In genomic region chr2:152020255-152020654, GRCm38 (mm10) we compare ENCODE assay signal across 7 mouse cellular contexts. TPM values are rescaled to one million over a fixed set of nuclear protein-coding genes. Genes with fewer than 3 reads are reported as not detected.
A peak's percentile ranks its signal among the peaks of the same experiment; 100 is the strongest.
DNase-seq lines count a peak whose midpoint lies in the region; ATAC-seq and TF ChIP-seq lines count a peak whose summit lies in the region.

No protein-coding gene starts in this region.

- no peaks in the 10 kb centered on the region for H3K4me1 ChIP-seq in spleen, adult 2 months (ENCODE audit: control insufficient read depth, insufficient read depth, insufficient read length)
- H3K4me1 ChIP-seq in hindbrain, embryonic 16.5 days (ENCODE audit: control insufficient read depth, insufficient read depth, low read depth, low read length) = no peaks in the 10 kb centered on the region
- no peaks in the 10 kb centered on the region for H3K4me1 ChIP-seq in lung, embryonic 16.5 days (replicated peaks; ENCODE audit: control insufficient read depth, insufficient read depth, low read length)
- 0 out of 2 replicates have a peak, but pooled peaks cover 2% of the 10 kb centered on the region for H3K4me1 ChIP-seq in olfactory bulb, adult 2 months (ENCODE audit: control insufficient read depth, insufficient read depth, low read length)

- no peak overlapping the region for H3K9ac ChIP-seq in hindbrain, embryonic 16.5 days (ENCODE audit: low read depth, low read length)
- H3K9ac ChIP-seq in lung, embryonic 16.5 days (ENCODE audit: low read length) = no peak overlapping the region

- no peak overlapping the region for H3K4me3 ChIP-seq in spleen, adult 2 months (ENCODE audit: extremely low read depth, insufficient read depth, insufficient read length)
- no peak overlapping the region for H3K4me3 ChIP-seq in hindbrain, embryonic 16.5 days (ENCODE audit: low read length)
- no peak overlapping the region for H3K4me3 ChIP-seq in lung, embryonic 16.5 days (ENCODE audit: low read length)
- no peak overlapping the region for H3K4me3 ChIP-seq in olfactory bulb, adult 2 months (ENCODE audit: insufficient read depth, low read depth, low read length)

- TF ChIP-seq POLR2A in spleen, adult 2 months (IDR thresholded peaks at IDR 0.05; ENCODE audit: low read depth, low read length) = no peak
- TF ChIP-seq POLR2A in olfactory bulb, adult 2 months (IDR thresholded peaks at IDR 0.05; ENCODE audit: insufficient read depth, low read depth, low read length) = no peak

- H3K36me3 ChIP-seq in spleen, adult 2 months (ENCODE audit: control insufficient read depth, insufficient read depth, low read length) = no peaks in the 10 kb centered on the region
- no peaks in the 10 kb centered on the region for H3K36me3 ChIP-seq in hindbrain, embryonic 16.5 days (ENCODE audit: control insufficient read depth, insufficient read depth, low read length)
- no peaks in the 10 kb centered on the region for H3K36me3 ChIP-seq in lung, embryonic 16.5 days (ENCODE audit: control insufficient read depth, insufficient read depth, low read length)

- H3K4me2 ChIP-seq in hindbrain, embryonic 16.5 days (ENCODE audit: low read length) = no peak overlapping the region
- H3K4me2 ChIP-seq in lung, embryonic 16.5 days (ENCODE audit: low read depth, low read length) = no peak overlapping the region

- no peaks in the 10 kb centered on the region for H3K27me3 ChIP-seq in spleen, adult 2 months (ENCODE audit: control insufficient read depth, insufficient read depth, low read length)
- H3K27me3 ChIP-seq in hindbrain, embryonic 16.5 days (replicated peaks; ENCODE audit: control insufficient read depth, insufficient read depth, low read length) = no peaks in the 10 kb centered on the region
- H3K27me3 ChIP-seq in lung, embryonic 16.5 days (ENCODE audit: control insufficient read depth, insufficient read depth, low read depth, low read length) = no peaks in the 10 kb centered on the region

- H3K9me3 ChIP-seq in hindbrain, embryonic 16.5 days (ENCODE audit: control insufficient read depth, low read length) = no peaks in the 10 kb centered on the region
- H3K9me3 ChIP-seq in lung, embryonic 16.5 days (ENCODE audit: control insufficient read depth, low read length) = no peaks in the 10 kb centered on the region

- no peak overlapping the region for H3K27ac ChIP-seq in spleen, adult 2 months (ENCODE audit: insufficient read depth, low read length)
- no peak overlapping the region for H3K27ac ChIP-seq in hindbrain, embryonic 16.5 days (ENCODE audit: low read depth, low read length)
- H3K27ac ChIP-seq in lung, embryonic 16.5 days (ENCODE audit: low read length) = no peak overlapping the region
- H3K27ac ChIP-seq in olfactory bulb, adult 2 months (ENCODE audit: insufficient read depth, low read depth, low read length) = no peak overlapping the region

- DNase-seq in spleen, adult 2 months (ENCODE audit: low read depth in 1 of 2, low spot score in 2 of 2) = peak in 1 of 2 experiments; percentile 39
- DNase-seq in spleen, postnatal 36 days (ENCODE audit: low spot score in 2 of 2) = no peak
- DNase-seq in adipocyte (ENCODE audit: low spot score) = peak; percentile 26
- DNase-seq in embryo, embryonic 9.5 days (ENCODE audit: extremely low spot score) = peak; percentile 70

- 21% methylated on average over 6 of the region's 6 CpGs for WGBS in spleen, adult 2 months
- 20% methylated on average over 6 of the region's 6 CpGs for WGBS in hindbrain, embryonic 16.5 days
- WGBS in lung, embryonic 16.5 days = 25% methylated on average over 6 of the region's 6 CpGs
- 33% methylated on average over 6 of the region's 6 CpGs for WGBS in olfactory bulb, adult 2 months

- TF ChIP-seq CTCF in spleen, adult 2 months (IDR thresholded peaks at IDR 0.05; ENCODE audit: extremely low read depth, insufficient read depth, insufficient read length, insufficient replicate concordance) = peak; percentile 45; the same call in 1 of the 2 replicates
- peak; percentile 53; the same call in 1 of the 2 replicates for TF ChIP-seq CTCF in olfactory bulb, adult 2 months (IDR thresholded peaks at IDR 0.05; ENCODE audit: insufficient read depth, low read depth, low read length)

- ATAC-seq in hindbrain, embryonic 16.5 days = peak; percentile 48; the same call in 1 of the 2 replicates
- peak; percentile 31; the same call in 1 of the 2 replicates for ATAC-seq in lung, embryonic 16.5 days (ENCODE audit: low read depth)

RNA-seq across cellular contexts. Expression of gene Slc52a3, which starts 23.9 kb away (rescaled TPM):
- 2.1 and 2.9 TPM in 2 replicates for polyA plus RNA-seq in spleen, adult 2 months (2012; rRNA removed)
- polyA plus RNA-seq in hindbrain, embryonic 16.5 days (2015; fragmentation: Nextera tagmentation; extraction: Ambion mirVana) = 1.8 and 2.3 TPM in 2 replicates
- polyA plus RNA-seq in lung, embryonic 16.5 days (2015; fragmentation: Nextera tagmentation; extraction: Ambion mirVana) = 4.7 and 5.9 TPM in 2 replicates
- polyA plus RNA-seq in olfactory bulb, adult 2 months (2012; ENCODE audit: insufficient read depth, insufficient read length, low replicate concordance, missing spikeins) = not detected in 2 replicates

RNA-seq across cellular contexts. Expression of gene Fam110a, which starts 40.2 kb away (rescaled TPM):
- polyA plus RNA-seq in spleen, adult 2 months (2012; rRNA removed) = 9.0 and 10.6 TPM in 2 replicates
- 43.4 and 45.9 TPM in 2 replicates for polyA plus RNA-seq in hindbrain, embryonic 16.5 days (2015; fragmentation: Nextera tagmentation; extraction: Ambion mirVana)
- polyA plus RNA-seq in lung, embryonic 16.5 days (2015; fragmentation: Nextera tagmentation; extraction: Ambion mirVana) = 33.6 and 34.0 TPM in 2 replicates
- polyA plus RNA-seq in olfactory bulb, adult 2 months (2012; ENCODE audit: insufficient read depth, insufficient read length, low replicate concordance, missing spikeins) = not detected in 2 replicates

Comparison
In these comparisons a context has a peak if more than half of its experiments do, and no peak if none do; other contexts are left out.
1. DNase-seq: peak in adipocyte (single experiment) and embryo, embryonic 9.5 days (single experiment); none in spleen, postnatal 36 days (0 of 2).
2. RNA of gene Fam110a, which starts 40.2 kb away (polyA plus RNA-seq): 43.4 to 45.9 TPM in hindbrain, embryonic 16.5 days, 33.6 to 34.0 TPM in lung, embryonic 16.5 days and 9.0 to 10.6 TPM in spleen, adult 2 months; not detected in olfactory bulb, adult 2 months; every median in the first group is over 10 times any median in the second.